Mouse (Mus musculus): ENCODE measurements at regions not wholly inside any gene's neighbourhood (a gene's known extent, or its start where the extent isn't known, plus 50 kb on each side); places are given as distances from the start of the nearest gene placed in this dataset.
"Not testable (repeated sequence)": the region's sequence is repeated elsewhere in the genome, so short reads cannot be mapped to it uniquely, and the experiment has no call there.

DNA sequence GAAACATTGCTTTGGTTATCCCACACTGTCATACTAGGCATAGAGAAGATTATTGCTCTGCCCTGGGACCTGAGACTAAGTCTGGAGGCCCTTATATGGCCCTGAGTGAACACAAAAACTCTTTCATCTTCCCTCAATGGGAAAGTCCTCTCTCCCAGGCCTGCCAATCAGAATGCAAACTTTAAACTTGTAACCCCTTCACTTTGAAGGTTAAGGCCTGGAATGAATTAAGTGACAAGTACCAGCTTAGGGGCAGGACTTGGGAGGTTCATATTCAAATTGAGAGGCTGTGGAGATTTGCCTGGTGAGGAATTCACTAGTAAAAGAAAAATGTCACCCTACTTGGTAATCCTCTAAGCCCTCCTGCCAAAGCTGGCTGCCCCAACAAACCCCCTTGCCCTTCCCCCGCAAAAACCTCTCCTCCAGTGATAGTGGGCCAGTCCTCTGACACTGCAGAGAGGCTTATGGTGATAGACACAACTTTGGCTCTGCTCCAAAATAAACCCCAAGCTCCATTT is 120.4 kb upstream of the Thpo start:
- Histone ChIP-seq H3K4me2 (no peak overlapping the region), H3K27me3 (replicated peaks) (no peaks in the 10 kb centered on the region), H3K27ac (ENCODE audit: poor library complexity, severe bottlenecking) (no peak overlapping the region), H3K36me3 (no peaks in the 10 kb centered on the region), H3K9ac (no peak overlapping the region), H3K4me1 (replicated peaks) (peaks cover 6% of the 10 kb centered on the region; the same call in 1 of the 2 replicates), H3K4me3 (no peak overlapping the region), H3K9me3 (replicated peaks) (no peaks in the 10 kb centered on the region)
- 45% methylated on average over 1 of the region's 1 CpGs for WGBS
- no peak for ATAC-seq (ENCODE audit: insufficient number of reproducible peaks, low FRiP score)

DNA sequence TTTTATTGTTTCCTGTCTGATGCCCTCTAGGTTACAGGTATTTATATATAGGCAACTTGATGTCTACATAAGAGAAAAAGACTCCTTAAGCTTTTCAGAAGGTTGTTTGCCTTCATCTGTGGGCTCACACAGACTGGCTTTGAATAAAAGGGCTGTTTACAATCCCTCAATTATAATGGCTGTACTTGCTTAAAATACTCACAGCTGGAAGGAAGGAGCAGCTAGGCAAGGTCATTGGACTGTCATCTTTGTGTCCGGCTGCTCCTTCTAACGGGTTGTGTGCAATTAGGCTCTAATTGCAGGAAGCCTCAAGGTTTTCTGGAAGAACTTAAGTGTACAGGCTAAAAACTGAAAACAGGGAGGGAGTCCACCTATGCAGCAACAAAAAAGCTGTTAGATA is 103.8 kb upstream of the Thpo start:
- Histone ChIP-seq H3K27me3 (replicated peaks) (no peaks in the 10 kb centered on the region), H3K9ac (no peak overlapping the region), H3K4me2 (no peak overlapping the region), H3K27ac (ENCODE audit: poor library complexity, severe bottlenecking) (no peak overlapping the region), H3K36me3 (no peaks in the 10 kb centered on the region), H3K4me3 (no peak overlapping the region), H3K4me1 (replicated peaks) (0 out of 2 replicates have a peak, but pooled peaks cover 5% of the 10 kb centered on the region), H3K9me3 (replicated peaks) (peaks cover 7% of the 10 kb centered on the region; the same call in 1 of the 2 replicates)
- ATAC-seq (ENCODE audit: insufficient number of reproducible peaks, low FRiP score) = no peak
- WGBS = 51% methylated on average over 2 of the region's 2 CpGs

DNA sequence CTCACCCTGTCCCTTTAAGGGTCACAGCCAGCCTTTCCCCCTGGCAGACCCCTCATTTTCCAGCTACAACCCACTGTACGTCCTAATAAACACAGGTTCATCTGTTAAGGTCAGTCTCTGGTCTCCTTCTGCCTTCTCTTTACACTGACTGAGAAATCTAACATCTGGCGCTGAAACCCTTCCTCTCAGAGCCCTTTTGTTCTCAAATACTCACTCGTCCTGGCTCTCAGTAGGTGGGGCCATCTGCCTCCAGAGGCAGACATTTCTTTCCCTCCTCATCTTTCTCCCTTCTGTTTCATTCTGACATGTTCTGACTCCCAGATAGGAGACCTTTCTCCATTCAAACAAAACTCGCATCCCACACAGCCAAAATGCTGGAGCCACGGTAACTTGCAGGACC is 102.6 kb upstream of the Thpo start:
- Histone ChIP-seq H3K4me1 (replicated peaks) (0 out of 2 replicates have a peak, but pooled peaks cover 5% of the 10 kb centered on the region), H3K27me3 (replicated peaks) (no peaks in the 10 kb centered on the region), H3K9me3 (replicated peaks) (peaks cover 7% of the 10 kb centered on the region; the same call in 1 of the 2 replicates), H3K36me3 (no peaks in the 10 kb centered on the region), H3K4me3 (no peak overlapping the region), H3K4me2 (no peak overlapping the region), H3K9ac (no peak overlapping the region), H3K27ac (ENCODE audit: poor library complexity, severe bottlenecking) (no peak overlapping the region)
- WGBS = 39% methylated on average over 5 of the region's 5 CpGs
- ATAC-seq (ENCODE audit: insufficient number of reproducible peaks, low FRiP score) = no peak

DNA sequence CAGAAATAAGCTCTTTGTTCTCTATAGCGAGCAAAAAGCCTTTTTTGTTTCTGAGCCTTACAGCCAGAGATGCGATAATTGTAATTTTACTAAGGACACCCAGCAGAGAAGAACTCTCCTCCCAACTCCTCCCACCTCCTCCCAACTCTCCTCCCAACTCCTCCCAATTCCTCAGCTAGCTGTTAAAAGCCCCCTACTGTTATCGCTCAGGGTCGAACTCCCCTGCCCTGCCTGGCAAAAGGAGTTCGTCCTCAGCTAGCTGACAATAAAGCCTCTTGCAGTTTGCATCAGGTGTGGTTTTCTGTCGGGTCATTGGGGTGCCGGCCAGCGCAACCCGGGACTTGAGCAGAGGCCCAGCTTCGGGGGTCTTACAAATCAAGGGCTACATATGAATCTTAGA is 99.5 kb upstream of the Thpo start:
- not testable (repeated sequence) for H3K9ac ChIP-seq; H3K4me2 ChIP-seq; H3K4me3 ChIP-seq; H3K27ac ChIP-seq (ENCODE audit: poor library complexity, severe bottlenecking); H3K9me3 ChIP-seq (replicated peaks); ATAC-seq (ENCODE audit: insufficient number of reproducible peaks, low FRiP score); H3K36me3 ChIP-seq; H3K27me3 ChIP-seq (replicated peaks)
- WGBS = 72% methylated on average over 10 of the region's 10 CpGs
- peaks cover 11% of the 10 kb centered on the region for H3K4me1 ChIP-seq (replicated peaks)

DNA sequence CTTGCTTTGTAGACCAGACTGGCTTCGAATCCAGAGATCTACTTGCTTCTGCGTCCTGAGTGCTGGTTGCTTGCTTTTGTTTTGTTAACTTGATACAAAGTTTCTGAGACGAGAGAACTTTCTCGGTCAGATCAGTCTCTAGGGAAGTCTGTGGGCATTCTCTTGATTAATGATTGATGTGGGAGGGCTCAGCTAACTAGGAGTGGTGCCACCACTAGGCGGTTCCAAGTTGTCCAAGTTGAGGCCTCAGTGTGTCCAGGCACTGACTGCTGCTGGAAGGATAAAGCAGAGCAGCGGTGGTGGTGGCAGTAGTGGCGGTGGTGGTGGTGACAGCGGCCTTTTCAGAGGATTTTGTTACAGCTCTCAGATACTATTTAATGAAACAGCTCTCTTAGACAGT is 99.0 kb upstream of the Thpo start:
- 80% methylated on average over 8 of the region's 8 CpGs for WGBS
- Histone ChIP-seq H3K9ac (no peak overlapping the region), H3K27ac (ENCODE audit: poor library complexity, severe bottlenecking) (no peak overlapping the region), H3K4me3 (no peak overlapping the region), H3K27me3 (replicated peaks) (no peaks in the 10 kb centered on the region), H3K9me3 (replicated peaks) (peaks cover 7% of the 10 kb centered on the region; the same call in 1 of the 2 replicates), H3K36me3 (no peaks in the 10 kb centered on the region), H3K4me2 (no peak overlapping the region), H3K4me1 (replicated peaks) (peaks cover 11% of the 10 kb centered on the region)
- no peak for ATAC-seq (ENCODE audit: insufficient number of reproducible peaks, low FRiP score)

DNA sequence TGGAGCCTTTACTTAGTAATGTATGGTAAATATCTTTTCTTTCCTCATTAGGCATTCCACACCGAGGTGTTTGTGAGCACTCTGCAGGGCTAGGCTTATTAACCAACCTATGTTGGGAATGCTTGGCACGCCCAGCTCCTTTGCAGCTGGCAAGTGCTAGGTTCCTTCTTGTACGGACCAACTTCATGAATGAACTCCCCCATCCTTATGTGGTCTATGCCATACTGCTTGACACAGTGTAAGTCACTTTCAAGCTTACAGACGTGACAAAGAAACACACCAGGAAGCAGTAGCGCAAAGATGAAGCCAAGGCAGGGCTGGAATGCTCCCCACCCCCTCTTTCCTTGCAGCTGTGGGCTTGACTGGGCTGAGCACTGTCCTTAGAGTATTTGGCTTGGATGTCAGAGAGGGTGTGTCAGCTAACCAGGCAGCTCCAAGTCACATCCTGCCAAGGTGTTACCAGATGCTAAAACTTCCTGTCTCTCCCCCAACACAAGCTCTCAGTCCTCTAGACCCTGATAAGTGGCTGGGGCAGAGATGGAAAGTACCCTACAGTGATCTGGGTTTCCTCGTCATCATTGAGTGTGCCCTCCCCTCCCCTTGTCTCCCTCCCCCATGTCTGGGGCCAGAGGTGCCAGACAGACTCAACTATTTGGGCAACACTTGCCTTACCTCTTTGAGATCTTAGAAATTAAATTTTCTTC is 95.6 kb upstream of the Thpo start:
- no peak for ATAC-seq (ENCODE audit: insufficient number of reproducible peaks, low FRiP score)
- 40% methylated on average over 6 of the region's 6 CpGs for WGBS
- no peak overlapping the region for H3K4me3 ChIP-seq
- H3K4me2 ChIP-seq = no peak overlapping the region
- no peaks in the 10 kb centered on the region for H3K27me3 ChIP-seq (replicated peaks)
- H3K4me1 ChIP-seq (replicated peaks) = peaks cover 6% of the 10 kb centered on the region
- H3K36me3 ChIP-seq = no peaks in the 10 kb centered on the region
- H3K27ac ChIP-seq (ENCODE audit: poor library complexity, severe bottlenecking) = no peak overlapping the region
- H3K9ac ChIP-seq = no peak overlapping the region
- peaks cover 7% of the 10 kb centered on the region; the same call in 1 of the 2 replicates for H3K9me3 ChIP-seq (replicated peaks)

GRCm38 (mm10) chr16:20828996-20829731 is 94.9 kb upstream of the Thpo start:
- no peak overlapping the region for H3K27ac ChIP-seq (ENCODE audit: poor library complexity, severe bottlenecking)
- WGBS = 70% methylated on average over 5 of the region's 5 CpGs

GRCm38 (mm10) chr16:20824226-20824625 is 89.9 kb upstream of the Thpo start:
- Histone ChIP-seq H3K9ac (no peak overlapping the region), H3K27me3 (replicated peaks) (no peaks in the 10 kb centered on the region), H3K36me3 (no peaks in the 10 kb centered on the region), H3K4me3 (no peak overlapping the region), H3K27ac (ENCODE audit: poor library complexity, severe bottlenecking) (no peak overlapping the region), H3K4me2 (no peak overlapping the region), H3K4me1 (replicated peaks) (peaks cover 2% of the 10 kb centered on the region), H3K9me3 (replicated peaks) (no peaks in the 10 kb centered on the region)
- no peak for ATAC-seq (ENCODE audit: insufficient number of reproducible peaks, low FRiP score)
- 69% methylated on average over 7 of the region's 7 CpGs for WGBS

More at GRCm38 (mm10) chr16:20828996-20829731, 94.9 kb upstream of the Thpo start:
- Histone ChIP-seq H3K27me3 (replicated peaks) (no peaks in the 10 kb centered on the region), H3K9me3 (replicated peaks) (peaks cover 4% of the 10 kb centered on the region; the same call in 1 of the 2 replicates), H3K36me3 (no peaks in the 10 kb centered on the region), H3K4me3 (no peak overlapping the region), H3K9ac (no peak overlapping the region), H3K4me2 (no peak overlapping the region), H3K4me1 (replicated peaks) (peaks cover 6% of the 10 kb centered on the region)
- ATAC-seq (ENCODE audit: insufficient number of reproducible peaks, low FRiP score) = no peak

DNA sequence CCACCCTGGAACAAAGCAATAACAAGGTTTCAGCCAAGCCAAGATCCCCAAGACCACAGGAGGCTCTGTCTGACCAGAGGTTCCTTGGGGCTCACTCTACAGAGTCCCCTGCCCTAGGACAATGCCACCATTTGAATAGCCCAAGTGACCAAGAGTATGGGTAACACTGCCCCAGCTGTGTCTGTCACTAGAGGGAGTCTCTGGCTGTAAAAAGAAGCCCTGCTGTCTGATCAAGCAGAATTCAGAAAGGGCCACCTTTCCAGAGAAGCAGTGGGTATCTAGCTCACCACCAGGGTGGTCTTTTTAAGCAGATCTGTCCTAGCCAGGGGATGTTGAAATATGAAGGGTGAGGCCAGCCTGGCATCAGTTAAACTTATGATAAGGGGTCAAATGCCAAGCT is 86.6 kb upstream of the Thpo start:
- H3K36me3 ChIP-seq = no peaks in the 10 kb centered on the region
- no peak overlapping the region for H3K9ac ChIP-seq
- H3K4me2 ChIP-seq = no peak overlapping the region
- no peak overlapping the region for H3K4me3 ChIP-seq
- no peaks in the 10 kb centered on the region for H3K27me3 ChIP-seq (replicated peaks)
- no peak for ATAC-seq (ENCODE audit: insufficient number of reproducible peaks, low FRiP score)
- H3K4me1 ChIP-seq (replicated peaks) = peaks cover 19% of the 10 kb centered on the region
- no peaks in the 10 kb centered on the region for H3K9me3 ChIP-seq (replicated peaks)
- H3K27ac ChIP-seq (ENCODE audit: poor library complexity, severe bottlenecking) = no peak overlapping the region

- no peaks in the 10 kb centered on the region for H3K36me3 ChIP-seq
- no peaks in the 10 kb centered on the region for H3K9me3 ChIP-seq (replicated peaks)
- H3K4me2 ChIP-seq = no peak overlapping the region
- no peak overlapping the region for H3K9ac ChIP-seq
- 72% methylated on average over 3 of the region's 3 CpGs for WGBS
- ATAC-seq (ENCODE audit: insufficient number of reproducible peaks, low FRiP score) = no peak
- H3K4me3 ChIP-seq = no peak overlapping the region
- peaks cover 19% of the 10 kb centered on the region for H3K4me1 ChIP-seq (replicated peaks)
- no peaks in the 10 kb centered on the region for H3K27me3 ChIP-seq (replicated peaks)
- no peak overlapping the region for H3K27ac ChIP-seq (ENCODE audit: poor library complexity, severe bottlenecking)
These were observed 85.3 kb upstream of the Thpo start for GRCm38 (mm10) chr16:20819568-20819967.

- Histone ChIP-seq H3K9me3 (replicated peaks) (no peaks in the 10 kb centered on the region), H3K4me3 (no peak overlapping the region), H3K36me3 (no peaks in the 10 kb centered on the region), H3K27me3 (replicated peaks) (no peaks in the 10 kb centered on the region), H3K27ac (ENCODE audit: poor library complexity, severe bottlenecking) (no peak overlapping the region), H3K4me2 (peak overlapping the region; percentile 45), H3K4me1 (replicated peaks) (peaks cover 19% of the 10 kb centered on the region), H3K9ac (no peak overlapping the region)
- 17% methylated on average over 5 of the region's 5 CpGs for WGBS
- ATAC-seq (ENCODE audit: insufficient number of reproducible peaks, low FRiP score) = no peak
These were observed 84.4 kb upstream of the Thpo start for GRCm38 (mm10) chr16:20818711-20819189.
